Mouse (Mus musculus) limb, embryonic 15.5 days (tissue): ENCODE measurements around the gene Kcnk15. TPM values are rescaled to one million over a fixed set of nuclear protein-coding genes. Genes with fewer than 3 reads are reported as not detected.

Experiments
- ATAC-seq: fragments of 200-750 bp; cut with Nextera tagmentation; 2 replicates; pipeline ENCODE4 v1.8.0; 2017; ENCODE audit warnings: low read depth, moderate TSS enrichment; ENCODE audit not compliant: insufficient number of reproducible peaks, low FRiP score, low TSS enrichment
- H3K27ac ChIP-seq: fragments of 300-500 bp; sonication (generic); 2 replicates; pipeline ENCODE4 v1.5.1; 2015; ENCODE audit warnings: moderate library complexity, mild to moderate bottlenecking, inconsistent platforms
- H3K27me3 ChIP-seq: fragments of 300-500 bp; sonication (generic); 2 replicates; pipeline ENCODE4 v1.6.1; 2015; ENCODE audit warnings: inconsistent platforms
- H3K36me3 ChIP-seq: fragments of 300-500 bp; sonication (generic); 2 replicates; pipeline ENCODE4 v1.6.1; 2015; ENCODE audit warnings: inconsistent platforms
- H3K4me1 ChIP-seq: fragments of 300-500 bp; sonication (generic); 2 replicates; pipeline ENCODE4 v1.6.1; 2015; ENCODE audit warnings: inconsistent platforms
- H3K4me2 ChIP-seq: fragments of 300-500 bp; sonication (generic); 2 replicates; pipeline ENCODE4 v1.6.1; 2015; ENCODE audit warnings: mild to moderate bottlenecking, inconsistent platforms
- H3K4me3 ChIP-seq: fragments of 300-500 bp; sonication (generic); 2 replicates; pipeline ENCODE4 v1.5.1; 2015; ENCODE audit warnings: mild to moderate bottlenecking, inconsistent platforms
- H3K9ac ChIP-seq: fragments of 300-500 bp; sonication (generic); 2 replicates; pipeline ENCODE4 v1.6.1; 2015; ENCODE audit warnings: inconsistent platforms
- H3K9me3 ChIP-seq: fragments of 300-500 bp; sonication (generic); 2 replicates; pipeline ENCODE4 v1.6.1; 2016; ENCODE audit warnings: inconsistent platforms
- WGBS: fragments of 180-500 bp; shearing (Covaris S2); methylation state at CpG from one replicate; pipeline ENCODE4 v1.1.7; 2015; 5-methylcytosine and 5-hydroxymethylcytosine counted together
- polyA plus RNA-seq: library from polyadenylated mRNA; unstranded; fragments of >200 nt; fragmentation: Nextera tagmentation; extraction: Ambion mirVana; gene quantifications from 2 replicates; pipeline ENCODE4 v1.2.1, GENCODE M21; 2015

Gene Kcnk15
- not detected in 2 replicates for polyA plus RNA-seq

- Histone ChIP-seq H3K9me3 (no peaks in the 10 kb centered on the region), H3K27me3 (peaks cover 90% of the 10 kb centered on the region), H3K9ac (no peak within 1 kb of the TSS), H3K4me1 (peaks cover 10% of the 10 kb centered on the region), H3K27ac (no peak within 1 kb of the TSS), H3K4me2 (peak within 1 kb of the TSS; percentile 34), H3K4me3 (peak within 1 kb of the TSS; percentile 29), H3K36me3 (no peaks in the 10 kb centered on the region)
- 1% methylated on average over 38 of the region's 38 CpGs for WGBS
- no peak for ATAC-seq
These were observed at the start of gene Kcnk15 for GRCm38 (mm10) chr2:163853461-163853901. Gene Kcnk15, plus strand, starts transcription at chr2:163853651.

GRCm38 (mm10) chr2:163803838-163804237 lies 49.6 kb upstream of the Kcnk15 start:
- Histone ChIP-seq H3K36me3 (no peaks in the 10 kb centered on the region), H3K4me2 (no peak overlapping the region), H3K9me3 (no peaks in the 10 kb centered on the region), H3K27me3 (no peaks in the 10 kb centered on the region), H3K4me1 (peaks cover 9% of the 10 kb centered on the region), H3K27ac (no peak overlapping the region), H3K9ac (no peak overlapping the region), H3K4me3 (no peak overlapping the region)
- no peak for ATAC-seq
- 64% methylated on average over 5 of the region's 5 CpGs for WGBS

- H3K4me1 ChIP-seq: peaks cover 10% of the 10 kb centered on the region
- no peaks in the 10 kb centered on the region for H3K9me3 ChIP-seq
- no peaks in the 10 kb centered on the region for H3K27me3 ChIP-seq
- no peak overlapping the region for H3K4me2 ChIP-seq
- ATAC-seq: no peak
- H3K27ac ChIP-seq: no peak overlapping the region
- no peaks in the 10 kb centered on the region for H3K36me3 ChIP-seq
- no peak overlapping the region for H3K9ac ChIP-seq
- H3K4me3 ChIP-seq: no peak overlapping the region
- WGBS: 84% methylated on average over 4 of the region's 4 CpGs
These were observed 44.3 kb upstream of the Kcnk15 start for GRCm38 (mm10) chr2:163809166-163809565.

- H3K9me3 ChIP-seq: no peaks in the 10 kb centered on the region
- no peak overlapping the region for H3K9ac ChIP-seq
- no peaks in the 10 kb centered on the region for H3K36me3 ChIP-seq
- H3K4me2 ChIP-seq: no peak overlapping the region
- WGBS: 42% methylated on average over 7 of the region's 7 CpGs
- H3K27ac ChIP-seq: no peak overlapping the region
- H3K4me3 ChIP-seq: no peak overlapping the region
- ATAC-seq: no peak
- H3K4me1 ChIP-seq: peaks cover 10% of the 10 kb centered on the region
- no peaks in the 10 kb centered on the region for H3K27me3 ChIP-seq
These were observed 43.7 kb upstream of the Kcnk15 start for GRCm38 (mm10) chr2:163809704-163810103.

GRCm38 (mm10) chr2:163813077-163813476 lies 40.4 kb upstream of the Kcnk15 start:
- no peak for ATAC-seq
- peaks cover 10% of the 10 kb centered on the region for H3K4me1 ChIP-seq
- H3K4me3 ChIP-seq: no peak overlapping the region
- H3K27ac ChIP-seq: no peak overlapping the region
- no peaks in the 10 kb centered on the region for H3K36me3 ChIP-seq
- WGBS: 56% methylated on average over 5 of the region's 5 CpGs
- no peak overlapping the region for H3K4me2 ChIP-seq
- H3K9ac ChIP-seq: no peak overlapping the region
- no peaks in the 10 kb centered on the region for H3K27me3 ChIP-seq
- no peaks in the 10 kb centered on the region for H3K9me3 ChIP-seq

- Histone ChIP-seq H3K4me1 (peaks cover 10% of the 10 kb centered on the region), H3K4me2 (no peak overlapping the region), H3K4me3 (no peak overlapping the region), H3K36me3 (no peaks in the 10 kb centered on the region), H3K27ac (no peak overlapping the region), H3K9me3 (no peaks in the 10 kb centered on the region), H3K9ac (no peak overlapping the region), H3K27me3 (no peaks in the 10 kb centered on the region)
- no peak; the same call in 1 of the 2 replicates for ATAC-seq
- WGBS: 78% methylated on average over 9 of the region's 9 CpGs
These were observed 38.5 kb upstream of the Kcnk15 start for GRCm38 (mm10) chr2:163814739-163815465.

GRCm38 (mm10) chr2:163820607-163821006 lies 32.8 kb upstream of the Kcnk15 start, which contains the start of gene Ccn5:
Gene Ccn5, plus strand, starts transcription at chr2:163820861.
- ATAC-seq: no peak
- Histone ChIP-seq H3K4me2 (no peak within 1 kb of the TSS), H3K9me3 (no peaks in the 10 kb centered on the region), H3K27ac (no peak within 1 kb of the TSS), H3K9ac (no peak within 1 kb of the TSS), H3K36me3 (no peaks in the 10 kb centered on the region), H3K4me3 (no peak within 1 kb of the TSS), H3K27me3 (no peaks in the 10 kb centered on the region), H3K4me1 (peaks cover 9% of the 10 kb centered on the region)
- WGBS: 51% methylated on average over 4 of the region's 4 CpGs

- Histone ChIP-seq H3K27ac (no peak overlapping the region), H3K36me3 (no peaks in the 10 kb centered on the region), H3K4me1 (peaks cover 14% of the 10 kb centered on the region), H3K4me2 (0 out of 2 replicates have a peak overlapping the region, but pooled peaks have one; percentile 30), H3K9me3 (no peaks in the 10 kb centered on the region), H3K27me3 (no peaks in the 10 kb centered on the region), H3K4me3 (no peak overlapping the region), H3K9ac (no peak overlapping the region)
- ATAC-seq: no peak
- 8% methylated on average over 4 of the region's 4 CpGs for WGBS
These were observed 30.2 kb upstream of the Kcnk15 start for GRCm38 (mm10) chr2:163823248-163823647.

- ATAC-seq: peak; percentile 33; the same call in 1 of the 2 replicates
- H3K27me3 ChIP-seq: no peaks in the 10 kb centered on the region
- peak overlapping the region; percentile 30; the same call in 1 of the 2 replicates for H3K4me2 ChIP-seq
- H3K27ac ChIP-seq: no peak overlapping the region
- 0 out of 2 replicates have a peak overlapping the region, but pooled peaks have one; percentile 1 for H3K4me3 ChIP-seq
- H3K36me3 ChIP-seq: no peaks in the 10 kb centered on the region
- H3K9ac ChIP-seq: no peak overlapping the region
- no peaks in the 10 kb centered on the region for H3K9me3 ChIP-seq
- H3K4me1 ChIP-seq: peaks cover 14% of the 10 kb centered on the region
- 18% methylated on average over 11 of the region's 11 CpGs for WGBS
These were observed 29.7 kb upstream of the Kcnk15 start for GRCm38 (mm10) chr2:163823771-163824170.

GRCm38 (mm10) chr2:163825861-163826260 lies 27.6 kb upstream of the Kcnk15 start:
- Histone ChIP-seq H3K9ac (no peak overlapping the region), H3K27ac (no peak overlapping the region), H3K9me3 (no peaks in the 10 kb centered on the region), H3K4me2 (no peak overlapping the region), H3K4me3 (no peak overlapping the region), H3K36me3 (no peaks in the 10 kb centered on the region), H3K4me1 (0 out of 2 replicates have a peak, but pooled peaks cover 8% of the 10 kb centered on the region), H3K27me3 (no peaks in the 10 kb centered on the region)
- 75% methylated on average over 1 of the region's 1 CpGs for WGBS
- no peak for ATAC-seq

GRCm38 (mm10) chr2:163826494-163826893 lies 27.0 kb upstream of the Kcnk15 start:
- no peak overlapping the region for H3K27ac ChIP-seq
- 55% methylated on average over 5 of the region's 5 CpGs for WGBS
- no peak overlapping the region for H3K4me3 ChIP-seq
- H3K9me3 ChIP-seq: no peaks in the 10 kb centered on the region
- ATAC-seq: no peak
- H3K4me1 ChIP-seq: 0 out of 2 replicates have a peak, but pooled peaks cover 8% of the 10 kb centered on the region
- H3K36me3 ChIP-seq: no peaks in the 10 kb centered on the region
- H3K27me3 ChIP-seq: no peaks in the 10 kb centered on the region
- H3K9ac ChIP-seq: no peak overlapping the region
- no peak overlapping the region for H3K4me2 ChIP-seq

GRCm38 (mm10) chr2:163831163-163831562 lies 22.3 kb upstream of the Kcnk15 start:
- Histone ChIP-seq H3K9me3 (no peaks in the 10 kb centered on the region), H3K36me3 (no peaks in the 10 kb centered on the region), H3K4me3 (no peak overlapping the region), H3K4me2 (no peak overlapping the region), H3K27me3 (no peaks in the 10 kb centered on the region), H3K27ac (no peak overlapping the region), H3K4me1 (0 out of 2 replicates have a peak, but pooled peaks cover 5% of the 10 kb centered on the region), H3K9ac (no peak overlapping the region)
- ATAC-seq: no peak
- 54% methylated on average over 1 of the region's 1 CpGs for WGBS
